Mouse (Mus musculus): ENCODE results near the gene Rapgef5. TPM values are rescaled to one million over a fixed set of nuclear protein-coding genes. Genes with fewer than 3 reads are reported as not detected.

Gene Rapgef5
- polyA plus RNA-seq, 1 experiment from 2014 or later: 9.0 TPM

DNA sequence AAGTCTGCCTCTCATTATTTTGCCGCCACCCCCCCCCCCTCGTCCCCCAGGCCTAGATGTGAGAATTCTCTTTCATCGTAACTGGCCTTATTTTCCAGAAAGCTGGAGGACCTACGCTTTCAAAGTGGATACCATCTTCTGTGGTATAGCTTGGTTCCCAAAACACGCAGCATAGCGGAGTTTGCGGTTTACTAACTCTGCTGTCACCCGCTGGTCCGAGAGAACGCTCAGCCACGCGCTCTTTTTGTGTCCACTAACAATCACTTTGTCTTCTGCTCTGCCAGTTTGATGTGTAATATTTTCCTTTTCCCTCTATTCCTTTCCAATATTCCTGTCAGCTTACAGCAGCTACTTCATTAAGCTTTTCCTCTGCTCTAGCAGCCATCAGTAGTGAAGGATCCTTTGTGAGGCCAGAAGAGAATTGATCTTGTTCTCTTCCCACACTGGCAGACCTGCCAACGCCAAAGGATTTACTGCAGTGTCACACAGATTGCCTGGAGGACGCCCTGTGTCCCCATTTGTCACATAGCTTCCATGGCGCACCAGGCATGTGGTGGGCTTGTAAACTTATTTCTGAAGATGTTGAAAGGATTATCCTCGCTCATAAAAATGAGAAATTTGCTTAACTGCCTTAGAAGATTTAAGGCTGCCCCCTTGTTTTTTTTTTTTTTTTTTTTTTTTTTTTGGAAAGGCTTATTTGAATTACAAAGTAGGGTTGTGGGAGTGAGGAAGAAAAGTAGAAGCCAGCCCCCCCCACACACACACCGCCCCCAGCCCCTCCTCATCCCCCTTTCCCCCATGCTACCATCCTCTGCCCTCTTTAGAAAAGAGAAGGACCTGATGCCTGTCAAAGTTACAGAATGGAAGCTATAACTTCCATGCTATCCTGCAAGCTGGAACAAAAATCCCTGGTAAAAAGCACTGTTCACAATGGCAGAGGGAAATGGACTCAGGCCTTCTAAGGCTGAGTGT is 292.4 kb downstream of the Rapgef5 start:
- H3K4me2 ChIP-seq: peak overlapping the region; percentile 43
- H3K27me3 ChIP-seq: 0 out of 2 replicates have a peak, but pooled peaks cover 3% of the 10 kb centered on the region
- no peaks in the 10 kb centered on the region for H3K36me3 ChIP-seq
- H3K4me1 ChIP-seq: peaks cover 24% of the 10 kb centered on the region
- no peak overlapping the region for H3K9ac ChIP-seq
- ATAC-seq (ENCODE audit: insufficient number of reproducible peaks, insufficient read depth, low FRiP score, low TSS enrichment, low read depth): no peak
- H3K9me3 ChIP-seq: no peaks in the 10 kb centered on the region
- 42% methylated on average over 17 of the region's 17 CpGs for WGBS
- H3K27ac ChIP-seq: no peak overlapping the region
- 0 out of 2 replicates have a peak overlapping the region, but pooled peaks have one; percentile 2 for H3K4me3 ChIP-seq

Measured in embryonic facial prominence, embryonic 13.5 days (tissue).